Mouse (Mus musculus) MEL (cell line): ENCODE results near the gene Sema5a.

Experiments
- CTCF ChIP-seq, 3 experiments: IDR thresholded peaks in 2 of 3; conservative IDR thresholded peaks in 1 of 3; 2 replicates each; pipeline ENCODE4 v1.5.1; 2011 to 2012; ENCODE audit warnings: low read length in 3 of 3, low read depth in 2 of 3, mild to moderate bottlenecking in 2 of 3, improper control_type of control experiment in 1 of 3, inconsistent platforms in 1 of 3, mixed read lengths in 1 of 3, moderate library complexity in 1 of 3; ENCODE audit not compliant: control insufficient read depth in 1 of 3, insufficient read depth in 1 of 3, poor library complexity in 1 of 3, severe bottlenecking in 1 of 3
- E2F4 ChIP-seq: IDR thresholded peaks from 2 replicates; pipeline ENCODE4 v1.6.1; 2011; ENCODE audit warnings: low read depth, low read length, improper control_type of control experiment, borderline replicate concordance
- GABPA ChIP-seq: IDR thresholded peaks from 2 replicates; pipeline ENCODE4 v1.6.1; 2012; ENCODE audit warnings: low read depth, mild to moderate bottlenecking, inconsistent platforms, low read length, improper control_type of control experiment, moderate library complexity
- HCFC1 ChIP-seq: IDR thresholded peaks from 2 replicates; pipeline ENCODE4 v1.6.1; 2012; ENCODE audit warnings: low read depth, mild to moderate bottlenecking, inconsistent platforms, low read length, improper control_type of control experiment, moderate library complexity
- MAZ ChIP-seq: IDR thresholded peaks from 2 replicates; pipeline ENCODE4 v1.6.1; 2012; ENCODE audit warnings: low read depth, mild to moderate bottlenecking, inconsistent platforms, low read length, improper control_type of control experiment
- POLR2A ChIP-seq, 2 experiments: IDR thresholded peaks; 2 replicates each; pipeline ENCODE4 v1.6.1; 2011 to 2012; ENCODE audit warnings: low read length in 2 of 2, mild to moderate bottlenecking in 2 of 2, control low read depth in 1 of 2, improper control_type of control experiment in 1 of 2, low read depth in 1 of 2, moderate library complexity in 1 of 2; ENCODE audit not compliant: control insufficient read depth in 1 of 2, insufficient read depth in 1 of 2, poor library complexity in 1 of 2
- SMC3 ChIP-seq: IDR thresholded peaks from 2 replicates; pipeline ENCODE4 v1.6.1; 2011; ENCODE audit warnings: low read depth, low read length, improper control_type of control experiment
- TBP ChIP-seq: IDR thresholded peaks from 2 replicates; pipeline ENCODE4 v1.8.0; 2011; ENCODE audit warnings: low read depth, low read length, improper control_type of control experiment
- UBTF ChIP-seq: IDR thresholded peaks from 2 replicates; pipeline ENCODE4 v1.6.1; 2012; ENCODE audit warnings: low read depth, mild to moderate bottlenecking, inconsistent platforms, low read length, improper control_type of control experiment, moderate library complexity, borderline replicate concordance; ENCODE audit not compliant: insufficient read depth
- USF1 ChIP-seq: IDR thresholded peaks from 2 replicates; pipeline ENCODE4 v1.6.1; 2014; ENCODE audit warnings: low read depth, mild to moderate bottlenecking, inconsistent platforms, low read length, improper control_type of control experiment, moderate library complexity
- ZKSCAN1 ChIP-seq: IDR thresholded peaks from 2 replicates; pipeline ENCODE4 v1.6.1; 2012; ENCODE audit warnings: low read depth, mild to moderate bottlenecking, inconsistent platforms, low read length, improper control_type of control experiment, moderate library complexity

DNA sequence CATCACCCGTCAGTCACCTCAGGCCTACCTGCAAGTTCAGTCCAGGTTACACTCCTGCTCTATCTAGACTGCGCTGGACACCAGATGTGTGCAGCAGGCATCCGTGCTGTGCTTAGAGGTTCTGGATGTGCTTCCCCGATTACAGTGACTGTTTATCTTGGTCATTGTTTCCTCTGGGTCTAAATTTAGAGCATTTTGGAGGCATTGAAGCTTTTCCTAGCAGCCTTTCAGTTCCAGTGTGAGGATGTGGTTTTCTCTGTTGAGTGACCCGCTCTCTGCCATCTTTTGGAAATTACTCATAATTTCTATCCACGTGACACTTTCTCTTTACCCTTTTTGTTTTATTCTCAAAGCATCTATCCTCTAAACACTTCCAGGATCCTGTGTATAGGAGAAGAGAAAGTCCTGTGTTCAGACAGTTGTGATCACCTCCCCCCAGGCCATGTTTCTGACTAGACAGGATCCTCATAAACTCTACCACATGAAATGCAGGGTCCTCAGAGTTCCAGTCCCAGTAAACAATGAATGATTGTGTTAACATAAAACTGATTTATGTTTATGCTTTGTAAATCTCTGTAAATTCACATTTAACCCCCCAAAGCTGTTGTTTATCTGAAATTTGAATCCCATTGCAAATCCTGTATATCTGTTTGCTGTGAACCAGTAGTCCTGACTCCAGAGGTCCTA, 62.1 kb downstream of the Sema5a start:
- TF ChIP-seq USF1 (no peak), POLR2A (IDR thresholded peaks at IDR 0.05; ENCODE audit: control insufficient read depth in 1 of 2, insufficient read depth in 1 of 2, low read depth in 1 of 2, low read length in 2 of 2, poor library complexity in 1 of 2) (no peak), HCFC1 (no peak), UBTF (no peak), ZKSCAN1 (no peak), TBP (no peak), CTCF (IDR thresholded peaks at IDR 0.05 in 2 of 3, conservative IDR thresholded peaks at IDR 0.05 in 1 of 3; ENCODE audit: control insufficient read depth in 1 of 3, insufficient read depth in 1 of 3, low read depth in 2 of 3, low read length in 3 of 3, poor library complexity in 1 of 3, severe bottlenecking in 1 of 3) (no peak), SMC3 (no peak), E2F4 (no peak), GABPA (no peak), MAZ (no peak)
